Mouse (Mus musculus): ENCODE results near the gene Lsm11.

The Lsm11 gene

DNA sequence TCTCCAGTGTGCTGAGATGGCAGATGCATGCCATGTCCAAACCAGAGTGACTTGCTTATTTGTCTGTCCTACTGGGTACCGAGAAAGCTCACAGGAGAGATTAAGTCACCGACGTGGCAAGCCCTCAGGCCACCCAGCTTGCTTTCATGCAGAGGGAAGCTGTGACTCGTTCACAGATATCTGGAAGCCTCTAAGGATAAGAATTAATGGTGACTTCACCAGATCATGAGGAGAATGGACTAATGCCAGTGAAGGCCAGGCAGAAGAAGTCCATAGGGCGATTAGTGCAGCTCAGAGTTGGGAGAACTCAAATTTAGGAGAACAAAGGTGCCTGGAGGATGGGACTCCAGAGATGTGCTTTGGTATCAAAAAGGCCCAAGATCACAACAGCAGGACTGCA lies 17.3 kb downstream of the Lsm11 start:
- no peak for DNase-seq (ENCODE audit: low read depth, low spot score)

DNA sequence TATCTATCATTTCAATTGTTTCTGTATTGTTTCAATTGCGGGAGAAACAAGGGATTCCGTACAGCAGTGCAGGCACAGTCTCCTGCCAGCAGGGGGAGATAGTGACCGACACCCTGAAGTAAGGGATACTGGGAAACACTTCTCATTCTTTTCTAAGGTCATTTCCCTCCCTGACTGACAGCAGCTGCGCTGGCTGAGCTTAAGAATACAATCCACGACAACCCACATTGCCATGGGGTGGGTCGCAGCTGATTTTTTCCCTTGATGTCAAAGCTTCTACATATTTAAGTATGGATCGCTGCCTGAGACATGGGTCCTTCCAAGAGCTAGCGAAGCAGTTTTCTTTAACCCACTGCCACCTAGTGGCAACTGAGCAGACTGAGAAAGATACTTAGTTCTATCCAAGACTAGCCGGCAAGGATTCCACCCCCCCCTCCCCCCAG lies 18.1 kb downstream of the Lsm11 start:
- peak; percentile 83 for DNase-seq (ENCODE audit: low read depth, low spot score)

DNA sequence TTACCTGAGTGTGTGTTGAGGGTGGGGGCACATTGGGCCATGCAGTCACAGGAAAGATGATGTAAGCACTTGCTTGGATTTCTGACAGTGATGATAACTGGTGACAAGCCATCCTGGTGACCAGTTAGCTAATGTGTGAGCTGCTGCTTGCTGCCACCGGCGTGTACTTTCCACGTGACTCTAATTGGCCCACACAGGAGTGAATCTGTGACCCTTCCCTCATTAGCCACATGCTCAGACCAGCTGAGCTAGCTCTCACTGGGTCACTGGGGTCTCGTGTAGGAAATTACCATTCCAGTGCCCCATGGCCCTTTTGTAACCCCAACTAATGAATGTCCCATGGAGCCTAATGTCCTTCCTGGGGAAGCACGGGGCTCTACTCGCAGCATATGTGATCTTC lies 19.3 kb downstream of the Lsm11 start:
- DNase-seq (ENCODE audit: low read depth, low spot score), result no peak

DNA sequence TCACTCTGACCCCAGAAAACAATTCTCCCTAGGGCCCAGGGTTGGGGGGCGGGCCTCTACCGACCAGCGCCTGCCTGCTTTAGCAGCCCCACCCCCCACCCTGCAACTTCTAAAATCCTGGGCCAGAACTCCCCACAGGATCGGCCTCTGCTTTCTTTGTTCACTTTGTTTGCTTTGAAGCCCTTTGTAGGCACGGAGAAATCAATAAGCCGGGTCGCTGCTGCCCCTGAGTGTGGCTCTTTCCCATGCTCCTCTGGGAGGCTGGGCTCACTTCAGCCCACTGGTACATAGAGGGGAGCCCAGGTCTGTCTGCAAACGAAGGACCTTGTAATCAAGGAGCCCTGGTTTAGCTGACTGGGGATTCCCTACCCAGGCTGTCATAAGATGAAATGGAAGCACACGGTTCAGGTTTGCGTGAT lies 23.2 kb downstream of the Lsm11 start:
- no peak for DNase-seq (ENCODE audit: low read depth, low spot score)

DNA sequence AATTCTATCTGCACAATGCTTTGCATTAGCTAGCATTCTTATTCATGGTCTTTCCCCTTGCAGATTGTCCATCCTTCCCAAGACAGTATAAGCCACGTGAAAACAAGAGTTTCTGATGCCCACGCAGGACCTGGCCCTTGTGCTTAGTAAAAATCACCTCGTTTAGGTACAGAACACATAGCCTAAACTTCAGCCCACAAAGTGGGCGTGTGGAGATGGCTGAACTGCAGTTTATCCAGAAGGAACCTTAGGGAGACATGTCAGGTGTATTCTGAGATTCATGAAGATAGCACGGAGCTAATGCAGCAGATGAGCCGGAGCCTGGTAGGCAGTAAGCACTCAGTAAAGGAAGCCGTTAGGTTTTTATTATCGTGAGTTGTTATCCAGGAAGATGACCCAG lies 23.7 kb downstream of the Lsm11 start:
- no peak for DNase-seq (ENCODE audit: low read depth, low spot score)

DNA sequence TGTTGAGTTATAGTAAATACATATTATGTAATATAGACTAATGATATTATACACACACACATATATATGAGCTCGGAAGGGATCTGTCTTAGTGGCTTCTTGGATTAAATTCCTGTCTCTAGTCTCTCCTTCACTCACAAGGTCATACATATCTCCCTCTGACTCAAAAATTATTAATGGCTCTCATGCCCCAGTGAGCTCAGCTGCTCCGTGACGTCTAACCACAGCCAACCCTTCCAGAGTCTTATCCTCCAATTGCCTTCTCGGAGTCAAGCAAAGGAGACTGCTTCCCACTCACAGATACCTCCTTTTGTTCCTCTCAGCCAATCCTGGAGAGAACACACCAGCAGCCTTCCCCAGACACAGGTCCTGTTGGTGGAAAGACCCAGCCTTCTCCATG lies 25.9 kb downstream of the Lsm11 start:
- no peak for DNase-seq (ENCODE audit: low read depth, low spot score)

DNA sequence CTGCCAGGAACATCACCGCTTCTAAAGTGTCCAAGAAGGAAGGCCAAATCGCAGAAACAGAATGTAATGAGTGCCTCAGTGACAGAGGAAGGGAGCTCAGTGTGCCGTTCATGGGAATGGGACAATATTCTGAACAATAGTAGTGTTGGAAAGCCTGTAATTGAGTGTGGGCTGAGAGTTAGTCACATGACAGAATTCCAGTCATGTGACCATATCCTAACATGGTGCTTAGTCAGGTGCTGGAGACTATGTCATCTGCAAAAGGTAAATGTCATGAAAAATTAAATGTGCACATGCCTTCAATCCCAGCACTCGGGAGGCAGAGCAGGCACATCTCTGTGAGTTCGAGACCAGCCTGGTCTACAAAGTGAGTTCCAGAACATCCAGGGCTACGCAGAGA lies 26.7 kb downstream of the Lsm11 start:
- DNase-seq (ENCODE audit: low read depth, low spot score), result no peak

DNA sequence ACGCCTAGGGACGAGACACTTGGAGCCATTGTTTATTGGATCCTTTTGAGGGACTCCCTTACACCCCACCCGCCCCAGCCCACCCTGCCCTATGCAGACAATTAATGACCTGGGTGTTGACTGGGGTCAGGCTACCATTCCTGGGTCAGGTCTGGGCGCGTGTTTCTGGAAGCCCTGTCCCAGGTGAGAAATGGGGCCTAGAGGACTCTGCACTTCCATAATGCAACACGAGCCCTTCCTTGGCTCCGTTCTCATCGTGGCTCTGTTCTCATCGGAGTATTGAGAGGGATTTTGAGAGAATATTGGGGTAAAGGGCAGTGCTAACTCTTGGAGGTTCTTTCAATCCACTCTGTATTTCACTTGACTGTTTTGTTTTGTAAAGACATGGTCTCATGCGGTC lies 28.5 kb downstream of the Lsm11 start:
- DNase-seq (ENCODE audit: low read depth, low spot score), result no peak

DNA sequence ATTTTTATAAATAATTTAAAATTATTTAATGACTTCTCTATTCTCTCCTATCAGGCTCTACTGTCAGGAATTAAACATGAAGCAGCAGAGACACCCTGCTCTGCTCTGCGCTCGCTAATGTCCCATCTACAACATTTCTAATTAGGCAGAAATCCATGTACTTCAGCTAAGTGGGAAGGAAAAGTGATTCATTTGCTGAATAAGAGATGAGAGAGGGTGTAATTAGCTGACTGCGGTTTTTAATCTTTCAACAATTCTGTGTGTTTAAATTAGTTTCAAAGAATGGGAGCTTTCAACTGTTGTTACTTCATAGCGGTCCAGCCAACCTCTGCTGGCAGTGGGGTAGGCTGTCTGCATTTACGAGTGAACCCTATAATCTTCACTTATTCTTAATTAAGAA lies 34.0 kb downstream of the Lsm11 start:
- DNase-seq (ENCODE audit: low read depth, low spot score), result no peak

DNA sequence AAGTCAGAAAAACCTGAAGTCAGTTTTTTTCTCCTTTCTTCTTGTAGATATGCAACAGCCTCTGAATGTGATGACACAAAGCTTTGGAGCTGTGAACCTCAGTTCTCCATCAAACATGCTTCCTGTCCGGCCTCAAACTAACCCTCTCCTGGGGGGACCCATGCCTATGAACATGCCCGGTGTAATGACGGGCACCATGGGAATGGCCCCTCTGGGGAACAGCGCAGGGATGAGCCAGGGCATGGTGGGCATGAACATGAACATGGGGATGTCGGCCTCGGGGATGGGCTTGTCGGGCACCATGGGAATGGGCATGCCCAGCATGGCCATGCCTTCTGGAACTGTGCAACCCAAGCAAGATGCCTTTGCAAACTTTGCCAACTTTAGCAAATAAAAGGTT lies 35.8 kb downstream of the Lsm11 start:
- DNase-seq (ENCODE audit: low read depth, low spot score), result no peak

DNA sequence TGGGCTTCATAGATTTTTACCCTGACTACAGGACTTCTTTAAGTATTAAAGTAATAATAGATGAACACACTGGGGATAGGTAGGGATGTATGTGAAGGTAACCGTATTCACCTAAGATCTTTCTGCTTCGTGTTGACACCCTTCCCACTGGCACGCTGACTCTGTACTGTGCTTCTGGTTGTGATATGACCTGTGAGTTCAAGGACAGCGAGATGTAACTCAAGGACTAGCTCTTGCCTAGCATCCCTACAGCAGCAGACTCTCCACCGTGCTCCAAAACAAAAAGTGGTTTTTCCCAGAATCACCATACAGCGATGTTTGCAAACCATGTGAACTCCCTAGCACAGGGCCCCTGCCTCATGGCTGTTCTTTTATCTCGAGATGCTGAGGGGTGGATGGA lies 36.7 kb downstream of the Lsm11 start:
- DNase-seq (ENCODE audit: low read depth, low spot score), result no peak

DNA sequence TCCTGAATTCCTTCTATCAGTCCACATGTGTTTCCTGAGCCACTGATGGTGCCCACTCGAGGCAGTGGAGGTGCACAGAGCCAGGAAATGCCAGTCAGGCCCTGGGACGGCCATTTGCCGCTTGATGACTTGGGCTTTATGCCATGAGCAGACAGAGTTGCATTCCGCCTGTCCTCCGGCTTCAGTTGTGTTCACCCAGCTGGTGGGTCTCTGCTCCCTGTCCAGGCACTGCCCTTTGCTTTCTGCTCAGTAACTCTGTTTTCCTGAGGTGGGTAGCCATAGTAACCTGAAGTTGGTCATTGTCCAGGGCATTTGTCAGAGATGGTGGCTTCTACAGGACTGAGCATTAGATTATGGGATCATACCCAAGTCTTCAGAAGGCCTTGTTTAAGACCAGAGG lies 37.4 kb downstream of the Lsm11 start:
- DNase-seq (ENCODE audit: low read depth, low spot score), result no peak

DNA sequence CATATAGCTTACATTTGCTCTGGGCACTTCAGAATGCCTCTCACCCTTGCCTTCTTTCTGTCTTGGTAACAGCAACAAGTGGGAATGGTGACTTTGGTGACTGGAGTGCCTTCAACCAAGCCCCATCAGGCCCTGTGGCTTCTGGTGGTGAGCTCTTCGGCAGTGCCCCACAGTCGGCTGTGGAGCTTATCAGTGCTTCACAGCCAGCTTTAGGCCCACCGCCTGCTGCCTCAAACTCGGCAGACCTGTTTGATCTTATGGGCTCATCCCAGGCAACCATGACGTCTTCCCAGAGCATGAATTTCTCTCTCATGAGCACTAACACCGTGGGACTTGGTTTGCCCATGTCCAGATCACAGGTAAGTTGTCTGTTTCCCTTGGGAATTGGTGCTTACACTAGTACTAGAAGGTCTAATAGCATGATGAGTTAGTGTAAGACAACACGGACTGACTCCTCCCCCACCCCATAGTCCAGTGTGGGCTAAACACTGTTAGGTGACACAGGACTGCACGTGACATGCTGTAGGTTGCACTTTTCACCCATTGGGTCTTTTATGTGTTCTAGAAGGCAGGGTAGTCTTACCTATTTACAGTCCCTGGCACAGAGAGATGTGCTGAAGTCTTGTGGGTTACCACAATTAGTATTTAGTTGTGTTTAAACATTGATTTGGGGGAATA lies 38.5 kb downstream of the Lsm11 start:
- DNase-seq (ENCODE audit: low read depth, low spot score), result no peak

DNA sequence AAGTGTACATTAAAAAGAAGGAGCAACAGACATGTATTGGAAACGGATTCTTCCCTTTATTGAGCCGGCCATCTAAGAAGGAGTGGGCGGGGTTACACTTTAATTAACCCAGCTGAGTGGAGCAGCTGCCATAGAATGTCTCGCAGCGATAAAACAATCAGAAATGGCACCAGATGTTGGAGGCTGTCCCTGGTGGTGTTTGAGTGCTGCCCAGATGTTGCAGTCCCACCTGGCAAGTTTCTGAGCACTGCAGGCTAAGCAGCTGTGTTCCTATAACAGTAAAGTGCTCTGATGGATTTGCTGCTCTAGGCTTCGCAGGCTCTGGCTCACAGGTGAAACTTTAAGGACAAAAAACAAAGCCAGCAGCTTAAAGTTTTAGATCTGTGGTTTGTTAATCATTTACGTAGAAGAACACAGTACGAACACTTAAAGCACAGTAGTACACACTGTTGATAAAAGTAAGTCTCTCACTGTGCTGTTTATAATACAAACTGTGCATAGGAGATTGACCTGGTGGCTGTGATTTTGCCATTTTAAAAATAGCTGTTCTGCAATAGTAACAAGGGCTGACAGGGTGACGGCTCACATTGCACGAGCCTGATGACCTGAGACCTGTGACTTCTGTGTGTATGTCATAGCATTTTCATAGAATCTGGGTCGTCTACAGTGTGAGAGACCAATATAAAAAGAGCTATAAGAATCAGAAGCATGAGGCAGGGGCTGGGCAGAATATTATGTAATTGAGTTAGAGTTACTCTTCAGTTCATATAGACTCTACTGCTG lies 44.3 kb downstream of the Lsm11 start:
- no peak for DNase-seq (ENCODE audit: low read depth, low spot score)

DNA sequence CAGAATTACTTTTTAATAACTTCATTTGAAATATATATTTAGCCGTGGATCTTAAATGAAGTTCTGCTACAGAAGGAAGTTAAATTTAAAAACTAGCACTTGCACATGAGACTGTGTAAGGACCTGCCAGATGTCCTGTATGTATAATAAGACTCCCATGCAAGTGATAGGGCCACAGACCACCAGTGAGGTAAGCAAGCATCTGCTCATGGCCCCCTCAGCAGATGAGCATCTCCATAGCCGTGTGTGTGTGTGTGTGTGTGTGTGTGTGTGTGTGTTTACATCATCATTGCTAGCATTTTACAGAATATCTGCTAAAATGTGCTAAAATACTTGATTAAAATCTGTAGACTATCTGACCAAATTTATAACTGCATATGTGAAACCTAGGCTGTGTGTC lies 47.3 kb downstream of the Lsm11 start:
- no peak for DNase-seq (ENCODE audit: low read depth, low spot score)

DNA sequence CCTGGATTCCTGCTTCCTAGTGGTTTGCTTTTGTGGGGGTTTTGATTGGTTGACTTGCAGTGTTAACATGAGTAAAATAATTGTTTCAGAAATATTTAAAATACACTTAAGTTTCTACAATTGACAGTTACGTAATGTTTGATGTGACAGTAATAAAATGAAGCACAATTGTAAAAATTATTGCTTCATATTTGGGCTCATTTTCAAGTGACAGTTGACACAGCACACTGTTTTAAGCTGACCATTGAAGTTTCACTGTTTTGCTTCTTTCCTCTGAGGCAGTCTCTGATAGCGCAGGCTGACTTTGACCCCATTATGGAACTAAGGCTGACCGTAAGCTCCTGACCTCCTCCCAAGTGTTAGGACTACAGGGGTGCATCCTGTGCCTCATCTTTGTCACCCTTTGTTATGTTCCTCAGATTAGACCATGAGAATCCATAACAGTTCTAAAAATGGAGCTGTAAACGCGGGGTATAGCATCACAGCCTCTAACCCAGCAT lies 51.8 kb downstream of the Lsm11 start:
- no peak for DNase-seq (ENCODE audit: low read depth, low spot score)

DNA sequence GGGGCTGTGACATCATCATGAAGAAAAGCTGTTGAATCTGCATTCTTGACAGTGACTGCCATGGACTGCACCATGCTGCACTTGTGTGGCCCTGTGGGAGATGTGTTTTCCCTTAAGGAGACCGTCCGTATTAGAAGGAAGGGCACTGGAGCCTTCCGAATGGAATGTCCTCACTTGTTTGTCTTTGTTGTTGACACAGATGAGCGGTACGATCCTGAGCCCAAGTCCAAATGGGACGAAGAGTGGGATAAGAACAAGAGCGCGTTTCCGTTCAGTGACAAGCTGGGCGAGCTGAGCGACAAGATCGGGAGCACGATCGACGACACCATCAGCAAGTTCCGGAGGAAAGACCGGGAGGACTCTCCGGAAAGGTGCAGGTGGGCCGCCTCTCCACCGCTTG lies 54.3 kb downstream of the Lsm11 start:
- no peak for DNase-seq (ENCODE audit: low read depth, low spot score)

DNA sequence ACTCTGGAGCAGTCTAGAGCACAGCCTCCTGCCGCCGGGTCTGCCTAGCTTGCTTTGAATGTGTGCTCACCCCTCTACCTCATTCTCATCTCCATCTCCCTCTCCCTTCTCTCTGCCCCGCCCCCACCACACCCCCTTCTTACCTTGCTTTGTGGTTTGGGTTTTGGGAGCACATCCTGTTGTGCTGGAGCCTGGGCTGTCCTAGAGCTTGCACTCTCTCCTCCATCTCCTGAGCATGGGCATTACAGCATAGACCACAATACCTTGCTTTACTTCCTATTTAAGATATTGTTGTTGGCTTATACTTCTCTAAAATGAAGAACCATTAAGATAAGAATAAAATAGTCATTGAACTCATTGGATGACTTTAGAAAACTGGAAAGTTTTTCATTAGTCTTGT lies 54.8 kb downstream of the Lsm11 start:
- no peak for DNase-seq (ENCODE audit: low read depth, low spot score)

DNA sequence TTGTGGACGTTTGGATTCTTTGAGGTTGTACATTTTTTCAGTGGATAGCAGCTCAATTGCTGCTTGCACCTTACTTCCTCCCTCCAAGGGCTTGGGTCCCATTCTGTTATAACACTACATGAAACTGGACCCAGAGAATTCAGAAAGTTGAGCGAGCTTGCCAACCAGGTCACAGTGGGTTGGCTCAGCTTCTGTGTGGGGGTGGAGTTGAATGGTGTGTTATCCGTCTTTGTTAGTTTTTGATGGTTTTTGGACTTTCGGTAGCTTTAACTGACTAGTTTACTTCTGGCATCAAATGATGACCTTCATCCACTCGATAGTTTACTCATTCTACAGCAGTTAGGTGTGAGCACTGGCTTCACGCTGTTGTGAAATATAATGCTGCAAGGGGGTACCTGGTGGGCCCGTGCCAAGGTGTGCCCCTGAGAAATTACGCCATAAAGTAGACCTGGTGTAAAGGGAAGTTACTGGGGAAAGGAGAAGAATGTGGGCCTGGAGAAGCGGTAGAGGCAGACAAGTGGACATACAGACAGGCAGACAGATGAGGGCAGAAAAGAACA lies 56.2 kb downstream of the Lsm11 start:
- no peak for DNase-seq (ENCODE audit: low read depth, low spot score)

DNA sequence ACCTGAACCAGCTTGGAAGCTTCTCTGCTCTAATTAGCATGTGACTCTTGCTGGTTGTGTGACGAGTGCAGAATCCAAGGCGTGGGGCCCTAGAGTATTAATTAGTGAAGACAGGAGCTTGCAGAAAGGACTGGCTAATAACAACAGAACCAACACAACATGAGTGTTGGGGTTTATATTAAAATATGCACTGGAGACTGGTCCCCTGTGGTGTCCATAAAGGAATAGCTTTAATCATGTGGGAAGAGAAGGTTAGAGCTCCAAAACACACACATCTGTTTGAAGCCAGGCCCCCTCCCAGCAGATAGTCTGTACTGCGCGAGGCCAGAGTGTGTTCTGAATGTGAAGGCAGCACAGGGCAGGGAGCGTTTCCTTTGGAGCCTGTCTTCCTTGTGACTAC lies 58.1 kb downstream of the Lsm11 start:
- DNase-seq (ENCODE audit: low read depth, low spot score), result no peak

DNA sequence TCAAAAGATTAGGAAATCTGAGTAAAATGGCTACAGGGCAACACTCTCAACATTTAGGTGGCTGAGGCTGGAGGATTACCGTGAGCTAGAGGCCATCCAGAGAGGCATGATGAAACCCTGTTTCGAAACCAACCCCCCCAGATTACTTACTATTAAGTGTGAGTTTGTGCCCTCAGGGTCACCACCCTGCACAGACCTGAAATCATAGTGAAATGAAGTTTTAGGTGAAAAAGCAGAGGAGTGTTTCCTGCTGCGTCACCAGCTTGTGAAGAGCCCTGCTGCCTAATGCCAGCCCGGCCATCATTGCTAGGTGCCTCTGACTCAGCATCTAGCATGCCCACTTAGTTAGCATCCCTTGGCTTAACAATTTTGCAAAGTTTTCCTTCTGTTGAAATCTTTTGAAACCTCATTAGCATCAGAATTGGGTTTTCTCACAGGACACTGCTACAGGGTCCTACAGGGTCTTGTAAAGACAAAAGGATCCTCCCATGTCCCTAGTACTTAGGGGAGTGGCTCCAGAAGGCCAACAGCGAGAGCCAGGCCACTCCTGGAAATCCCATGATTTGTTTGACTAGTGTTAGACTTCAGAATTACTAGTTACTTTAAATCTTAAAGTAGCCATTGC lies 59.0 kb downstream of the Lsm11 start:
- DNase-seq (ENCODE audit: low read depth, low spot score), result no peak

DNA sequence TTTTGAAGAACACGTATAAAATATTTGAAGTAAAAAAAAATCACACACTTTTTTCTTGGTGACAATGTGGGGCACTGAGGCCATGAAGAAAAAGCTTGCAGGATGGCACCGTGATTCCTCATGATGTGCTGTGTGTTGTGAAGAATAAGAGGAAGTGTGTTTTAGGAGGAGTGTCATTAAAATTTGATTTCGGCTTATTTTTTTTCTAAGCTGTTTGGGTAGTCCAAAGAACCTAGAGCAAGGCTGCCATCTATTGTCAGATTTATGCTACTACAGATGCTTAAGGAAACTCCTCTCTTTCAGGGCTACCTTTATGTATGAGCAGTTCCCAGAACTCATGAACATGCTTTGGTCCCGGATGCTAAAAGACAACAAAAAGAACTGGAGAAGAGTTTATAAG lies 60.7 kb downstream of the Lsm11 start:
- no peak for DNase-seq (ENCODE audit: low read depth, low spot score)

Data from WW6 (cell line).